Comparison of ENCODE assay signal across 7 mouse cellular contexts in the genomic region with DNA sequence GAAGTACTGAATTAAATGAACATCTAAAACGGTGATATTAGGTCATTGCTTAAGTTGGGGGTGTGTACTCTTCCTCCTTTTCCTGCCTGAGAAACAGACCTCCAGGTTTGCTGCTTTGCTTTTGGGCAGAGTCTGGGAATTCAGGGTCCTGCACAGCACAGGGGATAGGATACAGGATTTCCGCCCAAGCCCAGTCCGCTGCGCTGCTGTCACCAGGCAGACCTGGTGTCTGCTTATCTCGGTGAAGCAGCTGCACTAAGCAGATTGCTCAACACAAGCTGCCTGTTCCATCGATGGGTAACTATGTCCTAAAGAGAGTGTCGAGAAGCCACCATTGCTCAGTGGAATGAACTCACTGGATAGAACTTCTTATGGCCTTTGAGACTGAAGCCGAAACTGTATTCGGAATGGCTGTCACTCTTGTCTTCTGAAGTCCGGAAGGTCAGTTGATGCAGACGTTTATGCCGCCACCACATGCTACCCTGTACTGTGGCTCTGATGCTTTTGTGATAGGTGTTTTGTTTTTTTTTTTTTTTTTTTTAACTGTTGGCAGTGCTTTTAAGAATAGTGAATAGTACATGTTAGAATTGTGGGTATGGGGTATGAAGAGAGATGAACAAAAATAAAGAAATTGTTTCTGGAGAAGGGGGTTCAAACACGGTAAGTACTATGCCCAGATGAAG.
DNase-seq lines count a peak whose midpoint lies in the region; ATAC-seq and TF ChIP-seq lines count a peak whose summit lies in the region.

No protein-coding gene starts in this region.

- H3K4me3 ChIP-seq in kidney, adult 2 months (ENCODE audit: insufficient read depth, low read depth, low read length) = peak overlapping the region; percentile 50; the same call in 1 of the 2 replicates
- H3K4me3 ChIP-seq in lung, embryonic 16.5 days (ENCODE audit: low read length) = peak overlapping the region; percentile 30
- peak overlapping the region; percentile 3; the same call in 1 of the 2 replicates for H3K4me3 ChIP-seq in thymus, adult 2 months (ENCODE audit: control insufficient read depth, insufficient read depth, low read length)
- no peak overlapping the region for H3K4me3 ChIP-seq in forebrain, embryonic 16.5 days (replicated peaks; ENCODE audit: low read length)

- peak overlapping the region; percentile 14; the same call in 1 of the 2 replicates for H3K27ac ChIP-seq in kidney, adult 2 months (ENCODE audit: insufficient read depth, low read depth, low read length)
- peak overlapping the region; percentile 82 for H3K27ac ChIP-seq in lung, embryonic 16.5 days (ENCODE audit: low read length)
- H3K27ac ChIP-seq in thymus, adult 2 months (ENCODE audit: control insufficient read depth, insufficient read depth, low read length) = peak overlapping the region; percentile 82
- H3K27ac ChIP-seq in forebrain, embryonic 16.5 days (ENCODE audit: low read length) = no peak overlapping the region

- TF ChIP-seq POLR2A in kidney, adult 2 months (IDR thresholded peaks at IDR 0.05; ENCODE audit: low read depth, low read length) = no peak
- TF ChIP-seq POLR2A in thymus, adult 2 months (IDR thresholded peaks at IDR 0.05; ENCODE audit: control insufficient read depth, extremely low read depth, insufficient read depth, low read length, poor library complexity) = no peak

- H3K4me1 ChIP-seq in kidney, adult 2 months (ENCODE audit: control insufficient read depth, insufficient read depth, low read length) = peaks cover 16% of the 10 kb centered on the region; the same call in 1 of the 2 replicates
- H3K4me1 ChIP-seq in lung, embryonic 16.5 days (replicated peaks; ENCODE audit: control insufficient read depth, insufficient read depth, low read length) = peaks cover 24% of the 10 kb centered on the region
- H3K4me1 ChIP-seq in thymus, adult 2 months (replicated peaks; ENCODE audit: control insufficient read depth, insufficient read depth, low read length) = peaks cover 35% of the 10 kb centered on the region
- no peaks in the 10 kb centered on the region for H3K4me1 ChIP-seq in forebrain, embryonic 16.5 days (replicated peaks; ENCODE audit: control insufficient read depth, insufficient read depth, low read length)

- TF ChIP-seq CTCF in kidney, adult 2 months (conservative IDR thresholded peaks at IDR 0.05; ENCODE audit: insufficient read depth, insufficient read length, low read depth, low read length) = no peak
- TF ChIP-seq CTCF in thymus, adult 2 months (IDR thresholded peaks at IDR 0.05; ENCODE audit: borderline replicate concordance, control insufficient read depth, extremely low read depth, insufficient read depth, low read length, poor library complexity) = no peak

- no peaks in the 10 kb centered on the region for H3K27me3 ChIP-seq in kidney, adult 2 months (replicated peaks; ENCODE audit: control insufficient read depth, insufficient read depth, low read length)
- no peaks in the 10 kb centered on the region for H3K27me3 ChIP-seq in lung, embryonic 16.5 days (ENCODE audit: control insufficient read depth, insufficient read depth, low read depth, low read length)
- no peaks in the 10 kb centered on the region for H3K27me3 ChIP-seq in thymus, adult 2 months (ENCODE audit: control insufficient read depth, insufficient read depth, low read length)
- H3K27me3 ChIP-seq in forebrain, embryonic 16.5 days (replicated peaks; ENCODE audit: control insufficient read depth, insufficient read depth, low read length) = no peaks in the 10 kb centered on the region

- H3K9me3 ChIP-seq in lung, embryonic 16.5 days (ENCODE audit: control insufficient read depth, low read length) = no peaks in the 10 kb centered on the region
- no peaks in the 10 kb centered on the region for H3K9me3 ChIP-seq in forebrain, embryonic 16.5 days (ENCODE audit: control insufficient read depth, low read length)

- peak; percentile 89 for ATAC-seq in lung, embryonic 16.5 days (ENCODE audit: low read depth)
- ATAC-seq in forebrain, embryonic 16.5 days = no peak

- DNase-seq in CD4-positive, CD25-positive, alpha-beta regulatory T cell, adult 2 months (ENCODE audit: low read depth, low spot score) = peak; percentile 73
- peak; percentile 42 to 50 for DNase-seq in adrenal gland, adult 18-20 months (ENCODE audit: low spot score in 2 of 2)
- DNase-seq in gastrocnemius, postnatal 25 days = peak; percentile 62
- DNase-seq in kidney, adult 2 months = peak; percentile 75
- no peak for DNase-seq in thymus, adult 2 months

- WGBS in kidney, adult 2 months = 62% methylated on average over 13 of the region's 13 CpGs
- WGBS in lung, embryonic 16.5 days = 42% methylated on average over 13 of the region's 13 CpGs
- 41% methylated on average over 13 of the region's 13 CpGs for WGBS in thymus, adult 2 months
- 80% methylated on average over 13 of the region's 13 CpGs for WGBS in forebrain, embryonic 16.5 days

- peak overlapping the region; percentile 37 for H3K4me2 ChIP-seq in lung, embryonic 16.5 days (ENCODE audit: low read depth, low read length)
- H3K4me2 ChIP-seq in forebrain, embryonic 16.5 days (ENCODE audit: low read length) = no peak overlapping the region

- no peak overlapping the region for H3K9ac ChIP-seq in lung, embryonic 16.5 days (ENCODE audit: low read length)
- no peak overlapping the region for H3K9ac ChIP-seq in forebrain, embryonic 16.5 days (replicated peaks; ENCODE audit: low read depth, low read length)

- peaks cover 1% of the 10 kb centered on the region; the same call in 1 of the 2 replicates for H3K36me3 ChIP-seq in kidney, adult 2 months (ENCODE audit: control insufficient read depth, insufficient read depth, low read length)
- H3K36me3 ChIP-seq in lung, embryonic 16.5 days (ENCODE audit: control insufficient read depth, insufficient read depth, low read length) = peaks cover 22% of the 10 kb centered on the region
- H3K36me3 ChIP-seq in thymus, adult 2 months (ENCODE audit: control insufficient read depth, insufficient read depth, low read length) = peaks cover 43% of the 10 kb centered on the region
- H3K36me3 ChIP-seq in forebrain, embryonic 16.5 days (ENCODE audit: control insufficient read depth, insufficient read depth) = no peaks in the 10 kb centered on the region
